Mouse (Mus musculus) embryo, embryonic 9.5 days (tissue): ENCODE data around the gene Ezh2.
"Not testable (repeated sequence)": the region's sequence is repeated elsewhere in the genome, so short reads cannot be mapped to it uniquely, and the experiment has no call there.

ENCODE experiments used
- DNase-seq: peaks from one replicate; pipeline ENCODE4 v3.0.0-alpha.2; 2017; ENCODE audit errors: extremely low spot score

The Ezh2 gene

DNA sequence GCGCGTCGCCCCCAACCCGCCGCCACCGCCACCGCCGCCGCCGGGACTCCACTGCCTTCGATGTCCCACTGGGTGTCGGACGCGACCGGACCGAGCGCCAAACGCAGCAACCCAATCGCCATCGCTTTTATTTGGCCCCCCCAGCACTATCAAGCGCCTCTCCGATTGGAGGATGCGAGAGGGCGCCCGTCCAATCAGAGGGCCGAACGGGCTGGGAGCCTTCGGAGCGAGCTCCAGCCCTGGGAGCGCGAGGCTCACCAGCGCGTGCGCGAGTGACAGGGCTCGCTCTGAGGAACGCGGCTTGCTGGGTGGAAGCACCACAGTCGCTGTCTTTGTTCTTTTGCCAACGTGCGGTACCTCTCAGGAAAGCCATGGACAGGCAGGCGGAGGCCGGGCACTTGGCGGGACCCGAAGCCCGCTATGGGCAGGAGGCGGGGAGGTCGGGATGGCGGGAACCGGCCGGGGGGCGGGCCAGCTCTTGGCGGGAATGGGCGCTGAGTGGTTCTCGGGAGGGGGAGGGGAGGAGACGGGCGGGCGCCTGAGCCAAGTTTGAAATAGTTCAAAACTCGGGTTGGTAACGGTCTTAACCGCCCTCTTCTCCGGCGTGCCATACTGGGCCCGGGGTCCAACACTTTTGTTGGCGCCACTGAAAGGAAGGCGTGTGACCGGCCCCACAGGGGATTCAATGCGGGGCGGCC is at the start of gene Ezh2:
Gene Ezh2 (minus strand): TSS at position 416 of the 698 bp plus-strand sequence.
- DNase-seq = peak; percentile 97

DNA sequence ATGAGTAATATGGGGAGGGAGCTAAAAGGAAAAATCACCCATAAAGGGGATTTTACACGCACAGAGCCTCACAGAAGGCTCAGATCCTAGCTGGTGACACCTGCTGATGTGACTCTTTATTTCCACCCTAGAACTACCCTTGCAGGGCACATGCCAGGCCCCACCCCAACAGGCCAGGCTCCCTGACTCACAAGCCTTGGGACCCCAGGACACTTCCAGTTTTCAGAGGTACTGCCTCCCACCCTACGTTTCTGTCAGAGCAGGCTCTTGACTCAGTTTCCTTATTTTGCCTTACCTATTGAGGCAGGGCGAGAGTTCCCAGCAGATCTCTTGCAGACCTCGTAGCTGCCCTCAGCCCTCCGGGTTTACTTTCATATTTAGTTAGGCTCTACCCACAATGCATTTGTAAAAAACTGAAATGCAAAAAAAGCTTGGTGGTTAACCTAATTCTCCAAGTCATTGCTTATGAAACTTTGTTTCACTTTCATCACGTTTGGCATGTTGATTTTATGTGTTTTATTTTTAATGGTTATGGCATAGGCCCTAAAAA is 41.5 kb upstream of the Ezh2 start:
- no peak for DNase-seq

DNA sequence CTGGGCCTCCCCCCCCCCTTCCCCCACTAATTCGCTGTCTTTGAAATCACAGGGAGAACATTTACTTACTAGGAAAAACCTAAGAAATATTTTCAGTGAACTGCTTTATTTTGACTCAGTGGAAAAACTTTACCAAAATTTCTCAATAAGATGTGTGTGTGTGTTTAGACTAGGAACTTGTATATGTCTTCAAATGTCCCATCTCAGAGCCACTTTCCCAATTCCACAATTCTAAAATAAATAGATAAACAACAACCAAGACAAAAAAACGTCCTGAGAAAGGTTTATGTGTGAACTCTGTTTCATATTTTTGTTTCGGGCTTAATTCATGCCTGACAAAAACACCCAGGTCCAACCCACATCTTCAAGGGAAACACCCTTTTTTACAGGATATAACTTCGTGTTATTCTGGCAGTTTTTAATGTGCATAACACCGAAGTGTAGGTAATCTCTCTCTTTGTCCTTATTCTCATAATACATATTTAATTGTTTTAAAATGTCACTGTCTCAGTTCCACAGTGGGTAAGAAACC is 40.9 kb upstream of the Ezh2 start:
- DNase-seq = no peak

DNA sequence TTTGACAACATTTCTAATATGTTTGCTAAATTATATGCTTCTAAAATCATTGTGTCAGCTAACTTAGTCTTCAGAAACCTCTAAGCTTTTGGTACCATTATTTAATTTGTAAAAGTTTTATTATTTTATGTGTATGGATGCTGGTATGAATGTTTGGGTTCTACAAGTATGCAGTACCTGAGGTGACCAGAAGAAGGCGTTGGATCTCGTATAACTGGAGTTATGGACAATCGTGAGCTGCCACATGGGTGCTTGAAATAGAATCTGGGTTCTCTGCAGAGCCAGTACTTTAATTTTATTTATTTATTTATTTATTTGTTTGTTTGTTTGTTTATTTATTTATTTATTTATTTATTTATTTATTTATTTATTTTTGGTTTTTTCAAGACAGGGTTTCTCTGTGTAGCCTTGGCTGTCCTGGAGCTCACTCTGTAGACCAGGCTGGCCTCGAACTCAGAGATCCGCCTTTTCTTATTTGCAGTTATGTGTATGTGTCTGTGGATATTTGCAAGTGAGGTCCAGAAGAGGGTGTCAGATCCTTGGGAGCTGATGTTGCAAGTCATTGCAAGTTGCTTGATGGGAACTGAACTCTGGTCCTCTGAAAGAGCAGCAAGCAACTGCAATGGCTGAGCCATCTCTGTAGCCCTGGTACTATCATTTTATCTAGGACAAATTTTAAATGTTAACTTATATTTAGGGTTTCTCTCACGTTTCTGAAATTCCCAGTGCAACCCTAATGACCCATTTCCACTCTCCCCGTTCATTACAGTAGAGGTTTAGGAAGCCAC is 40.3 kb upstream of the Ezh2 start:
- DNase-seq = no peak

DNA sequence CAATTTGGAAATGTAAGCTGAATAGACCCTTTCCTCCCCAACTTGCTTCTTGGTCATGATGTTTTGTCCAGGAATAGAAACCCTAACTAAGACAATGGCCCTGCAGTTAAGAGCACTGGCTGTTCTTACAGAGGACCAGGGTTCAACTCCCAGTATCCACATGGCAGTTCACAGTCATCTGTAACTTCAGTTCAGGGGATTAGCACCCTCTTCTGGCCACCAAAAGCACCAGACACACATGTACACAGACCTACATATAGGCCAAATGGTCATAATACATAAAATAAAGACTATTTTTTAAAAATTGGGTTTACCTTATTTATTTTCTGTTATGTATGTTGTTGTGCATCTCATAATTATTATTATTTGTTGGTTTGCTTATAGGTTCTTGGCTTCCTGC is 38.3 kb upstream of the Ezh2 start:
- no peak for DNase-seq

DNA sequence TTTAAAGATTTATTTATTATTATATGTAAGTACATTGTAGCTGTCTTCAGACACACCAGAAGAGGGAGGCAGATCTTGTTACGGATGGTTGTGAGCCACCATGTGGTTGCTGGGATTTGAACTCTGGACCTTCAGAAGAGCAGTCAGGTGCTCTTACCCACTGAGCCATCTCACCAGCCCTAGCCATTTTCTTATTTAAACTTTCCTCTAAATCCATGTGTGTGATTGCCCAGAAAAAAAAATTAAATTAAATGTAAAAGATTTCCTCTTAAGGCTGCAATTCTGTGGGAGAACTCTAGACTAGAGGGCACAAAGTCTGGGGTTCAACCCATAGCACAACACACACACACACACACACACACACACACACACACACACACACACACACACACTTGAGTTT is 34.9 kb upstream of the Ezh2 start:
- not testable (repeated sequence) for DNase-seq

DNA sequence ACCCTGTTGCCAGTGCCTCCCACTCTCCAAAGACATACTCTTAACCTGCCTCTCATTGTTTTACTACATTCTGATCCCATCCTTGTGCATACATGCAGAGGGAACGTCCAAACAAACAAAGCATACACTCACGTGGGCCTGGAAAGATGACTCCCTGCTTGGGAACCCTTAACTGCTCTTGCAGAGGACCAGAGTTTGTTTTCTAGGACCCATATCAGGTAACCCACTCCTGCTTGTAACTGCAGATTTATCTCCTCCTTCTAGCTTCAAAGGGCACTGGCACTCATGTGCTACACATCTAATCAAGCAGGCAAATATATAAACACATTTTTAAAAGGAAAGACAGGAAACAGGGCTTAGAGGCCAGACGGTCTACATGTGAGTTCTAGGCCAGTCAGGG is 32.8 kb upstream of the Ezh2 start:
- DNase-seq = no peak

DNA sequence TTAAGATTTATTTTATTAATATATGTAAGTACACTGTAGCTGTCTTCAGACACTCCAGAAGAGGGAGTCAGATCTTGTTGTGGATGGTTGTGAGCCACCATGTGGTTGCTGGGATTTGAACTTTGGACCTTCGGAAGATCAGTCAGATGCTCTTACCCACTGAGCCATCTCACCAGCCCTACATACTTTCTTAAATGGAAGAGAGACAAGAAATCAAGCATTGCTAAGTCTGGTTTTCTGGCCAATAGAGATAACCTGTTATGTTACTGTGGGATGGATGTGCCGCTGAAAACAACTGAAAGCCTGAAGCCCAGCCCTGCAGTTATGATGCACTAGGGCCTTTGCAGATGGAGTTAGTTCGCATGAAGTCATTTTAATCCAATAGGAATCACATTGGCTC is 31.8 kb upstream of the Ezh2 start:
- not testable (repeated sequence) for DNase-seq

DNA sequence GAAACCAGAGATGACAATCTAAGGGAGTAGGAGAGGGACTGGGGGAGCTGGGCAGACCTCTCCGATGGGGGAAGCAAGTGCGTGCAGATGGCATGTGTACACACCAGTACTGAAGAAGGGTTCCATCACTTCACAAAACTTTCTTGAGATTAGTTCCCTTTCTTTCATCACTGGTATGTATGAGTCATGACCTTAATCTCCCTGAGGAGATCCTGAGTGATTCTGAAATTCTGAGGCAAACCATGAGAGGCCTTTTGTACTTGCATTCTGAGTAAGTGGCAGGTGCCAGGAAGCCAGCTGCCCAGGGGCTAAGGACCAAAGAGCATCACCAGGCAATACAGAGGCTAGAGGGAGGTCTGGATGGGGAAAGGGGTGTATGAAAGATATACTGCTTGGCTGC is 25.9 kb upstream of the Ezh2 start:
- DNase-seq = no peak

DNA sequence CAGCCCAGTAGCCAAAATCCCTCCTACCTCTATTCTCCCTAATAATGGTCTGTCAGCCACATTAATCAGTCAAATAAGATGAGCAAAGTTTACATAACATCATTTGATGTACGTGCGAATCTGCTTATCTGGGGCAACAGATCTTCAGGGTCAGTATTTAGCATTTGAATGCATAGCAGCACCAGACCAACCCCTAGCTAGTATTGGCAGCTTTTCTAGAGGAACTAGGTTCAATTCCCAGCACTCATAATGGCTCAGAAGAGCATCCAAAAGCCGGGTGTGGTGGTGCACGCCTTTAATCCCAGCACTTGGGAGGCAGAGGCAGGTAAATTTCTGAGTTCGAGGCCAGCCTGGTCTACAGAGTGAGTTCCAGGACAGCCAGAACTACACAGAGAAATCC is 13.2 kb upstream of the Ezh2 start:
- DNase-seq = not testable (repeated sequence)

DNA sequence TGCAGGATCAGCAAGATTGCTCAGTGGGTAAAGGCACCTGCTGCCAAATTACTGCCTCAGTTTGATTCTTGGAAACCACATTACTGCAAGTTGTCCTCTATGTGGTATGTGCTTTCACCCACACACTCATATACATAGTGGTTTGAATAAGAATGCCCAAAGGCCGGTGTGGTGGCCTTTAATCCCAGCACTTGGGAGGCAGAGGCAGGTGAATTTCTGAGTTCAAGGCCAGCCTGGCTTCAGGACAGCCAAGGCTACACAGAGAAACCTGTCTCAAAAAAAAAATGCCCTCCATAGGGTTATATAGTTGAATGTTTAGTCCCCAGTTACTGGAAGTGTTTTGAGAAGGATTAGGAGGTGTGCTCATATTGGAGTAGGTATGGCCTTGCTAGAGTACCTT is 6.8 kb upstream of the Ezh2 start:
- DNase-seq = no peak

DNA sequence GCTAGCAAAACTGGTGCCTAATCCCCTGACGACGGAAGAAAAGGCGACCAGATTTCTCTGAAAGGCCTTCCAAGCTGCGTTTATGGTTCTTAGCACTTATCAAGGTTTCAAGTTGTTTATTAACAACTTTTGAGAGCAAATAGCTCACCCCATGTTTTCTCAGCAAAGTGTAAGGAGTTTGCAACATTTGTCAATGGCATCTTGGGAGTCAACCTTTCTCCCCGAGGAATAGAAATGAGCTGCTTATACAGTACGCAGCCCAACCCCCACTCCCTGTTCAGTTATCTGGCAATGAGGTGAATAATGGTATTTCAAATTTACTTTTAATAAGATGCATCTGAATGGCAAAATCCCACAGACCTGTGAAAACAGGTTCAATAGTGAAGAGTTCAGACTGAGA is 555 bp upstream of the Ezh2 start:
- no peak for DNase-seq

DNA sequence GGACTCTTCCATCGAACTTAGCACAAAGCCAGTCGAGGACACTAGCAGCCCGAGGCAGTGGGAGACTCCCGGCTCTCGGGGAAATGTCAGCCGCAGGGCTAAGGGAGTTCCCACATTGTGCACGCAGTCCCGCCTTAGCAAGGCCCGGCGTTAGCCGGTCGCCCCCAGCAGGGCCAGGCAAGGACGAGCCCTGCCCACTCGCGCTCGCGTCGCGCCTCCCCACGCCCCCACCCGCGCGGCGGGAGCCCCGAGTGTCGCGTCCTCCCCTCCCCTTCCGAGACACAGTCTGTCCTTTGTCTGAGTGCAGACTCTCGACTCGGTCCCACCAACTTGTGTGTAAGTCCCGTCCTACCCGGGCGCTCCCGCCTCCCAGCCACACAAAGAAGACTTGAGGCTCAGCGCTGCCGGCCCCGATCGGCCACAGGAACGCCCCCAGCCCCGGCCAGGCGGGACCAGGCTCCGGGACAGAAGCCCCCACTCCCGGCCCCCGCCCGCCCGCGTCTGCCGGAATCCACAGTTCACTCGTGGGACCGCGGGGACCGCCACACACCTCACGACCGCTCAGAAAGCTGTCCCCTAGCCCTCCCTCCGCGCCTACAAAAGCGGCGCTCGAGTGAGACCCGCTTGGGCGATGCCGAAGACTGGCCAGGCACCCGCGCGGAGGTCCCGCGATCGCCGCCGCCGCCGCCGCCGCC is 853 bp downstream of the Ezh2 start:
- peak; percentile 85 for DNase-seq

DNA sequence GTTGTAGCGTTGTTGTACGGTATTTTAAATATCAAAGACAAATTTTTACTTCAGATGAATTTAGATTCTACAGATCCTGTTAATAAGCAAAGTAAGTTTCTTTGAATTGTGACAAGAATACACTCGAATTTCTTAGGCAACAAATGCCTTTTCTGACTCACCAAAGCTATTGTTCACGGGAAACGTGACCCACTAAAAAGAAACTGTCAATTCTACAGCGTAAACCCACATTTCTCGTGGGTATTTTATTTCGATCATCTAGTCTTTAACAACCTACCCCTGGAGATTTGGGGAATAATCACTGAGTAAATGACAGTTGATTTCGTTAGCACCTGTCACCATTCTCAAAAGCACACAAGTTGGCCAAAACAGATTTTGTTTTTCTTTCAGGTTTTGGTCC is 1.6 kb downstream of the Ezh2 start:
- DNase-seq = no peak

DNA sequence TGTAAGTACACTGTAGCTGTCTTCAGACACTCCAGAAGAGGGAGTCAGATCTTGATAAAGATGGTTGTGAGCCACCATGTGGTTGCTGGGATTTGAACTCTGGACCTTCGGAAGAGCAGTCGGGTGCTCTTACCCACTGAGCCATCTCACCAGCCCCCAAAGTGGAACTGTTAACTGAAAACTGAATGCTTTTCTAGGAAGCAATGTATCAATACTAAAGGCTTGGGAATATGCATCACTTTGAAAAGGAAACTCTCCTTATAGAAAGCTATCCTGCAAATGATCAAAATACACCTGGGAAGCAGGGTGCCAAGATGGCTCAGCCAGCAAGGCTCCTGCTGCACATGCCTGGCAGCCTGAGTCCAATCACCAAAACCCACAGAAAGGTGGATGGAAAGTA is 7.8 kb downstream of the Ezh2 start:
- not testable (repeated sequence) for DNase-seq

DNA sequence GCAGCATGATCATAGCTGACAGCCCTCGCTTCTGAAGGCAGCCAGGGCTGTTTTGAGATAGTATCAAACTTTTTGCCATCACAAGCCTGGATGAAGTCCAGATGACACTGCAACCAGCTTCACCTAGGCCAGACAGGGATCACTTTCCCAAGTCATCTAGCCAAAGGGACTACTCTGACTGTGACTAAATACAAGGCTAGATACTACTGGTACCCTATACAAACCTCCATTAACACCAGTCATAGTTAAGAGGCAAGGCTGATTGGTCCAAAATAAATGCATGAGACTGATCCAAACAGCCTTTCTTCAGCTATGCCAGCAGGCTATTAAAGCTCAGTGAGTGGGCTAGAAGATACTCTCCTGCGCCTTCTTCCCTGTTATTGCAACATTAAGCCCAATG is 22.3 kb downstream of the Ezh2 start:
- DNase-seq = no peak

DNA sequence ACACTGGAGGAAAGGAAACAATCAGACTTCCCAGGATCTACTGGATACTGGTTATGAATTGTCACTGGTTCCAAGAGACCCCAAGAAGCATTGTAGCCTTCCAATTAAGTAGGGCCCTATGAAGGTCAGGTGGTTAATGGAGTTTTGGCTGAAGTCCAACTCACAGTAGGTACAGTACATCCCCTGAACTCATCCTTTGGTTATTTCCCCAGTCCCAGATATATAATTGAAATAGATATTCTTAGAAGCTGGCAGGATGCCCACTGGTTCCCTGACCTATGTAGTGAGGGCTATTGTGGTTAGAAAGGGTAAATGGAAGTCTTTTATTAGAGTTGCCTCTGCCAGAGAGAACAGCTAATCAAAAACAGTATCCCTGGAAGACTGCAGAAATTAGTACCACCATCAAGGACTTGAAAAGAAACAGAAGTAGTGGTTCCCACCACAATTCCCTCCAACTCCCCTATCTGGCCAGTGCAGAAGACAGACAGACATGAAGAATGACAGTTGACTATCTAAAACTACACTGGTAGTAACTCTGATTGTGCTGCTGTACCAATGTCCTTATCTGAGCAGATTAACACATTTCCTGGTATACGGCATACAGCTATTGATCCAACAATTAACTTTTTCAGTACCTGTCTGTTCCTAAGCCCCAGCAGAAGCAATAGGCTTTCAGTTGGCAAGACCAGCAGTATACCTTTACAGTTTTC is 29.7 kb downstream of the Ezh2 start:
- DNase-seq = no peak

DNA sequence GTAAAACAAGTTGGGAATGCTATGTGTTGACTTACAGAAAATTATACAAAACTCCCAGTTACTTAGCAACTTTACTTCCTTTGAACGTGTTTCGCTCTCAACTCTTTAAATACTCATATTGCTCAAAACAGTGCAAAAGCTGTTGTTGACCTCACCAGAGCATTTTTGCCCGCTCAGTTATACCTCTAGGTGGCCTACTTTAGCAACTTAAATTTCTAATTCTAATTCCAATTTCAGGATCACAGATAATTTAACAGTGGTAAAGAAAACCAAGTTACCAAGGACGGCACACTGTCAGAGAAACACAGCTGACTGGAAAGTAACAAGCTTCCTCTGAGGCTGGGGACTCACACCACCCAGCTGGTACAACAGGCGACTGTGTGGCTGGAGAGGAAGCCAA is 33.7 kb downstream of the Ezh2 start:
- no peak for DNase-seq

DNA sequence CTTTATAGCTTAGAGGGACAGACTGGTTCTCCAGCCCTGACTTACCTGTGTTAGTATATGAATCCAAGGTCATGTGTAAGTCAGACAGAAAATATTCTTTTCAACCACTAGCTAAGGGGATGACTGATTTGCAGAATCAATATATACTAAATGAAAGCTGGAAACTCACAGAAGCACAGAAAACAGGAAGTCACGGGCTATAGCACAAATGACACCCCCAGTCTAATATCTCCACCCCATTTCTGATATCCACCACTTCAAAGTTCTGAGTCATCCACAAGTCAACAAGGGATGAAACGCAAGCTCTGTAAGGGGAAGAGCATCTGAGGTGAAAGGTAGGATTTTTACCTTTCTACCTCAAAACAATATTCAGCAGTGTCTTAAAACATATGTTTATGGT is 34.3 kb downstream of the Ezh2 start:
- no peak for DNase-seq

DNA sequence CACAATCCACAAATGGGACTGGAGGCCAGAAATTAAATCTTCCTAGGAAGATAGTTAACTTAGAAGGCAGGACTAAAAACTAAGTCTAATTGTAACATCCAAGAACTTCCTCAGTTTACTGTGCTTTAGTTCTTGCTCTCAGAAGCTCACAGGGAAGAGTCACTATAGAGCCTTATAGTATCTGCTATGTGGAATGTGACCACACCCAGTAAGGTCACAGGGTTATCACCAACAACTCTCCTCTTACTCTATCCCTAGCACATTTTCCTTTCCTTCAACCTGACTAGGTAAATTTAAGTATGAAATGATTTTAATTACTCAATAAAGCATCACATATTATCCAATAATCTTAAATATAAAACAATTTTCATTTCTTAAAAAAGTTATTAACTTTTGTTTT is 34.7 kb downstream of the Ezh2 start:
- DNase-seq = no peak

DNA sequence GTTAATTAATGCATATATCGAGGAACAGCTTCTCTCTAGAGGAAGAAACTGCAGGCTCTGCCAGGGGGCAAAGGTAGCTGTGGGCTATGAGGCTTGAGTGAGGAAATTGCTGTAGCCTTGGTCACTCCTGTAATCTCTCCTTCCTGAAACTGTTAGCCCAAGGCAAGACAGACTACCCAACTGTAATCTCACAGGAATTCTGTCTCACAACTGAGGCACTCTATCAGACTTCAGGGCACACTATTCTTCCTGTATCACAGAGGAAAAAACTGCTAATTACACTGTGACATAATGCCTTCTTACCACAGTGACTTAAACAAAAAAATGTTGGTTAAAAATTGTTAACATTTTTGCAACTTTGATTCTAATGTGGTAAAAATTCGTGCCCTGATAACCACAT is 35.9 kb downstream of the Ezh2 start:
- DNase-seq = no peak

DNA sequence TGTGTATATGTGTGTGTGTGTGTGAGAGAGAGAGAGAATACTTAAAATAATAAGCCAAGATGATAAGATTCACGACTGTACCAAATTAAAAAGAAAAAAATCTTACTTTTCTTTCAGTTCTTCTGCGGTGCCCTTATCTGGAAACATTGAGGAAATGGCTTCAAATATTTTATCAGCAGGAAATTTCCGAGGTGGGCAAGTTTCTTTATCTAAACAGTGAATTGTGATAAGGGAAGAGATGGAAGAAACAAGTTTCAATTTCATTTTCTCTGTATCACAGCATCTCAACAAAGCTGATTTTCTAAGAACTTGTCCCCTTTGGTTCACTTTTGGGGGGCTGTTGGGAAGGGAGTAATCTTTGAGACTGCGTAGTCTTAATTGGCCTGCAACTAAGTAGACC is 42.9 kb downstream of the Ezh2 start:
- DNase-seq = no peak
